Mouse (Mus musculus): ENCODE measurements around the gene Gm21882.
"Not testable (repeated sequence)": the region's sequence is repeated elsewhere in the genome, so short reads cannot be mapped to it uniquely, and the experiment has no call there.

Gene Gm21882

GRCm38 (mm10) chrY:40381423-40381822 lies at the start of gene Gm21882:
TSS of gene Gm21882 (minus strand) at chrY:40381523.
- not testable (repeated sequence) for DNase-seq (ENCODE audit: low spot score)

Data from testis, postnatal 10 days (tissue).